Mouse (Mus musculus) spleen, adult 2 months (tissue): Measurements from ENCODE around the gene Pdxp.
A peak's percentile ranks its signal among the peaks of the same experiment; 100 is the strongest.

Experiments
- CTCF ChIP-seq: fragments of 200-500 bp; IDR thresholded peaks from 2 replicates; pipeline ENCODE4 v1.5.1; 2011; ENCODE audit warnings: mild to moderate bottlenecking, inconsistent platforms; ENCODE audit not compliant: insufficient read depth, insufficient read length, insufficient replicate concordance; ENCODE audit errors: extremely low read depth
- POLR2A ChIP-seq: fragments of 200-500 bp; IDR thresholded peaks from 2 replicates; pipeline ENCODE4 v1.6.1; 2011; ENCODE audit warnings: low read depth, low read length, inconsistent platforms

- TF ChIP-seq CTCF (peak; percentile 42; the same call in 1 of the 2 replicates), POLR2A (no peak)
These were observed 1.7 kb upstream of the Pdxp start for GRCm38 (mm10) chr15:78912040-78912439.
